Mouse (Mus musculus) myocyte (in vitro differentiated cells): ENCODE results near the gene Ppt2. TPM values are rescaled to one million over a fixed set of nuclear protein-coding genes. Genes with fewer than 3 reads are reported as not detected.

Experiments
- H3K27me3 ChIP-seq: one replicate; pipeline ENCODE4 v1.6.1; 2011; ENCODE audit not compliant: control insufficient read depth, insufficient read depth, insufficient read length
- H3K36me3 ChIP-seq: one replicate; pipeline ENCODE4 v1.6.1; 2011; ENCODE audit not compliant: control insufficient read depth, insufficient read depth
- H3K4me2 ChIP-seq: one replicate; pipeline ENCODE4 v1.6.1; 2011; ENCODE audit warnings: low read depth, control low read depth
- H3K4me3 ChIP-seq: one replicate; pipeline ENCODE4 v1.5.1; 2011; ENCODE audit warnings: mild to moderate bottlenecking, control low read depth, moderate library complexity
- H3K79me2 ChIP-seq: one replicate; pipeline ENCODE4 v1.6.1; 2011; ENCODE audit not compliant: control insufficient read depth, insufficient read depth
- H3ac ChIP-seq: one replicate; pipeline ENCODE4 v1.6.1; 2011; ENCODE audit not compliant: control insufficient read depth, insufficient read length
- CEBPB ChIP-seq: IDR thresholded peaks from 2 replicates; pipeline ENCODE4 v1.6.1; 2011; ENCODE audit warnings: mild to moderate bottlenecking, moderate library complexity; ENCODE audit not compliant: poor library complexity, insufficient read depth, severe bottlenecking
- E2F4 ChIP-seq: IDR thresholded peaks from one replicate; pipeline ENCODE4 v1.6.1; 2011; ENCODE audit warnings: mild to moderate bottlenecking, control low read depth, moderate library complexity; ENCODE audit not compliant: insufficient read depth
- MAX ChIP-seq: IDR thresholded peaks from one replicate; pipeline ENCODE4 v1.6.1; 2011; ENCODE audit warnings: low read depth, mild to moderate bottlenecking, control low read depth
- MYOD1 ChIP-seq, 3 experiments: IDR thresholded peaks; one replicate each; pipeline ENCODE4 v1.6.1; 2011; ENCODE audit warnings: control low read depth in 2 of 3, low read depth in 2 of 3, mild to moderate bottlenecking in 2 of 3, moderate library complexity in 1 of 3; ENCODE audit not compliant: insufficient read length in 2 of 3, control insufficient read depth in 1 of 3
- MYOG ChIP-seq, 3 experiments: IDR thresholded peaks; one replicate each; pipeline ENCODE4 v1.6.1; 2011; ENCODE audit warnings: control low read depth in 2 of 3, low read depth in 2 of 3, mild to moderate bottlenecking in 2 of 3; ENCODE audit not compliant: insufficient read length in 2 of 3, control insufficient read depth in 1 of 3, insufficient read depth in 1 of 3
- POLR2A ChIP-seq: IDR thresholded peaks from one replicate; pipeline ENCODE4 v1.6.1; 2011; ENCODE audit warnings: low read depth, mild to moderate bottlenecking, control low read depth, moderate library complexity; ENCODE audit not compliant: insufficient read length
- POLR2AphosphoS2 ChIP-seq: IDR thresholded peaks from one replicate; pipeline ENCODE4 v1.6.1; 2011; ENCODE audit warnings: low read depth, control low read depth; ENCODE audit not compliant: insufficient read length
- REST ChIP-seq: IDR thresholded peaks from one replicate; pipeline ENCODE4 v1.6.1; 2011; ENCODE audit warnings: mild to moderate bottlenecking, control low read depth, moderate library complexity; ENCODE audit not compliant: insufficient read depth, insufficient read length
- SRF ChIP-seq: IDR thresholded peaks from one replicate; pipeline ENCODE4 v1.6.1; 2011; ENCODE audit warnings: low read depth; ENCODE audit not compliant: control insufficient read depth, insufficient read length
- TCF3 ChIP-seq: IDR thresholded peaks from one replicate; pipeline ENCODE4 v1.6.1; 2011; ENCODE audit warnings: low read depth, control low read depth; ENCODE audit not compliant: insufficient read length
- USF1 ChIP-seq: IDR thresholded peaks from one replicate; pipeline ENCODE4 v1.6.1; 2011; ENCODE audit warnings: low read depth, mild to moderate bottlenecking, control low read depth, moderate library complexity
- polyA plus RNA-seq: library from polyadenylated mRNA; unstranded; fragments of >200 nt; fragmentation: generic; extraction: Trizol; gene quantifications from one replicate; pipeline ENCODE4 v1.2.1, GENCODE M21; 2012; ENCODE audit warnings: missing spikeins

The Ppt2 gene
- polyA plus RNA-seq, 1 experiment: 21.9 TPM

GRCm38 (mm10) chr17:34592581-34593549 is 35.4 kb downstream of the Ppt2 start:
- Histone ChIP-seq H3K4me3 (peak overlapping the region; percentile 42), H3K36me3 (no peaks in the 10 kb centered on the region), H3K4me2 (peak overlapping the region; percentile 99), H3K79me2 (no peaks in the 10 kb centered on the region), H3ac (peak overlapping the region; percentile 74), H3K27me3 (no peaks in the 10 kb centered on the region)
- TF ChIP-seq CEBPB (no peak), MYOD1 (IDR thresholded peaks at IDR 0.05; ENCODE audit: control insufficient read depth in 1 of 3, insufficient read length in 2 of 3, low read depth in 2 of 3) (no peak), REST (no peak), SRF (no peak), POLR2AphosphoS2 (no peak), MYOG (IDR thresholded peaks at IDR 0.05; ENCODE audit: control insufficient read depth in 1 of 3, insufficient read depth in 1 of 3, insufficient read length in 2 of 3, low read depth in 2 of 3) (no peak), USF1 (no peak), TCF3 (no peak), POLR2A (no peak), E2F4 (no peak)

- H3K4me2 ChIP-seq: peak overlapping the region; percentile 99
- no peaks in the 10 kb centered on the region for H3K36me3 ChIP-seq
- no peaks in the 10 kb centered on the region for H3K79me2 ChIP-seq
- H3K27me3 ChIP-seq: no peaks in the 10 kb centered on the region
- H3K4me3 ChIP-seq: peak overlapping the region; percentile 42
- H3ac ChIP-seq: peak overlapping the region; percentile 74
- TF ChIP-seq POLR2AphosphoS2 (peak; percentile 83), E2F4 (no peak), POLR2A (peak; percentile 88)
These were observed 36.3 kb downstream of the Ppt2 start for GRCm38 (mm10) chr17:34591994-34592375.

GRCm38 (mm10) chr17:34591029-34591993 is 37.0 kb downstream of the Ppt2 start, which contains the start of gene Pbx2:
TSS of gene Pbx2 (plus strand) at chr17:34591266.
- Histone ChIP-seq H3K36me3 (no peaks in the 10 kb centered on the region), H3ac (peak within 1 kb of the TSS; percentile 74), H3K79me2 (no peaks in the 10 kb centered on the region), H3K4me2 (peak within 1 kb of the TSS; percentile 95), H3K27me3 (no peaks in the 10 kb centered on the region), H3K4me3 (peak within 1 kb of the TSS; percentile 42)
- TF ChIP-seq MAX (no peak), MYOD1 (IDR thresholded peaks at IDR 0.05; ENCODE audit: control insufficient read depth in 1 of 3, insufficient read length in 2 of 3, low read depth in 2 of 3) (no peak), POLR2AphosphoS2 (no peak), USF1 (no peak), SRF (no peak)

- H3ac ChIP-seq: no peak overlapping the region
- H3K79me2 ChIP-seq: no peaks in the 10 kb centered on the region
- no peaks in the 10 kb centered on the region for H3K36me3 ChIP-seq
- no peak overlapping the region for H3K4me3 ChIP-seq
- H3K27me3 ChIP-seq: no peaks in the 10 kb centered on the region
- peak overlapping the region; percentile 95 for H3K4me2 ChIP-seq
- TF ChIP-seq CEBPB (no peak), MYOD1 (IDR thresholded peaks at IDR 0.05; ENCODE audit: control insufficient read depth in 1 of 3, insufficient read length in 2 of 3, low read depth in 2 of 3) (no peak), E2F4 (no peak)
These were observed 37.9 kb downstream of the Ppt2 start for GRCm38 (mm10) chr17:34590154-34590987.

GRCm38 (mm10) chr17:34589681-34590101 is 38.6 kb downstream of the Ppt2 start, which contains the start of gene Gpsm3:
TSS of gene Gpsm3 (plus strand) at chr17:34589806.
- Histone ChIP-seq H3K79me2 (no peaks in the 10 kb centered on the region), H3ac (no peak within 1 kb of the TSS), H3K27me3 (no peaks in the 10 kb centered on the region), H3K4me2 (peak within 1 kb of the TSS; percentile 4), H3K4me3 (no peak within 1 kb of the TSS), H3K36me3 (no peaks in the 10 kb centered on the region)
- no peak for TF ChIP-seq E2F4
- TF ChIP-seq MAX: no peak
